Mouse (Mus musculus): ENCODE data around the gene Draxin. TPM values are rescaled to one million over a fixed set of nuclear protein-coding genes. Genes with fewer than 3 reads are reported as not detected.
"Not testable (repeated sequence)": the region's sequence is repeated elsewhere in the genome, so short reads cannot be mapped to it uniquely, and the experiment has no call there.

The Draxin gene
- under 1 TPM; 0.07 to 0.08 TPM for total RNA-seq (2021)
- long read RNA-seq, experiment 1, result 0 reads
- long read RNA-seq, experiment 2, result 0 reads

DNA sequence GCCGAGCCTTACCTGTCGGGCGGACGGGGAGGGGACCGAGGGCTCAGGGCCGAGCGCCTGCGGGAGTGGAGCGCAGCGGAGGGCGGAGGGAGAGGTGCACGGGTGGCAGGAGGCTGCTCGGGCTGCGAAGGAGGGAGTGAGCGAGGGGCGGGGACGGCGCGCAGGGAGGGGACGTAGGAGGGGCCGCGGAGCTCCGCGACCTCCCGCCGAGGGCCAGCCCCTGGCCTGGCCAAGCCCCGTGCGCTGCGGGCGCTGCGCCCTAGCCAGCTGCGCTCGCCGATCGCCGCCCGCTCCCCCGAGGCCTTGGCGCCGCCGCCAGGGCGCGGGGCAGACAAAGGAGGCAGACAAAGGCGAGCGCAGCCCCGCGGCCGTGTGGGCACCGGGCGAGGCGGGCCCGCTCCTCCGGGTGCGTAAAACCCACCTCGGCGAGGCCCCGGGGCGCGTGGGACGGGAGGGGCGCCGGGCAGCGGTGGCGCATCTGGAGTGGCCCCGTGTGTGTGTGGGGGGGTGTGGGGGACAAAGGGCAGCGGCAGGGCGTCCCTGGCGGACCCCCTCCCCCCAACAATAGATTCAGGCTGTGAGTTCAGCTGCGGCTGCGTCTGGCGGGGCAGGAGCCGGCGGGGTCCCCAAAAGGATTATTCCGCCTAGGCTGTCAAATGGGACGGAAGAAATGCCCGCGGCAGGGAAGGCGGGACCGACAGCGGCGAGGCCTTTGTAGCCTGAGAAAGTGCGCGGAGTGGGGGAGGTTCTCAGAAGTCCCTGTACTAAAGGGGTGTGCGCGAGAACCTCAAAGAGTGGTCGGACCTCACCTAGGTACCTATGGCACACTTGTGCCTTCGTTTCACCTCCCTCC is at the start of gene Draxin:
TSS of gene Draxin (minus strand) at position 138 of the 853 bp plus-strand sequence.
- no peak for DNase-seq

DNA sequence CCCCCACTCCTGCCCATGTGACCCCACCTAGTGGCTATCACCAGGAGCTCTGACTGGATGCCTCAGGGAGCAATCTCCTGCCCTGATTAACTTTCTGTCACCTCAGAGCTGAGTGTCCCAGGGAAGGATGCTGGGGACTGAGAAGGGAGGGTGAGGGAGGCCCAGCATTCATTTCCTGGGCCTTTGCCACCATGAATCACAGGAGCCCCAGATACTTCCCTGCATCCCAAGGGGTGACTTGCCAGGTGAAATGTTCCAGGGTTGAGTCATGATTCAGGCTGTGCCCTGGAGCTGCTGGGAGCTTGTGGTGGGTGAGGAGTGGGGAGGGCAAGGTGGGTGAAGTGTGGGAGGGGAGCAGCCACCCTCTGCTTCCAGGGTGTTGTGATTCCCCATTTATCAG is 47.2 kb upstream of the Draxin start:
- DNase-seq, result no peak

DNA sequence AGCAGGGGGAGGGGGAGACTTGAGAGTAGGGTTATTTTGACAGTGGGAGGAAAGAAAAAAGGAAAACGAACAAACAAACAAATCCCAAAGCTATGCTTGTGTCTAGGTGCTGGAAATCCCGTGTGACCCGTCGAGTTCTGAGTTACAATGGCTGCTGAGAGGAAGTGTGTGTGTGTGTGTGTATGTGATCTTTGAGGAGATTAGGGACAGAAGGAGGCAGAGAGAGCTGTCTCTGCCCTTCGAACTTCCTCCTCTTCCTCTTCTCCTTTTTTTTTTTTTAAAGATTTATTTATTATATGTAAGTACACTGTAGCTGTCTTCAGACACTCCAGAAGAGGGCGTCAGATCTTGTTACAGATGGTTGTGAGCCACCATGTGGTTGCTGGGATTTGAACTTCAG is 46.1 kb upstream of the Draxin start:
- not testable (repeated sequence) for DNase-seq

DNA sequence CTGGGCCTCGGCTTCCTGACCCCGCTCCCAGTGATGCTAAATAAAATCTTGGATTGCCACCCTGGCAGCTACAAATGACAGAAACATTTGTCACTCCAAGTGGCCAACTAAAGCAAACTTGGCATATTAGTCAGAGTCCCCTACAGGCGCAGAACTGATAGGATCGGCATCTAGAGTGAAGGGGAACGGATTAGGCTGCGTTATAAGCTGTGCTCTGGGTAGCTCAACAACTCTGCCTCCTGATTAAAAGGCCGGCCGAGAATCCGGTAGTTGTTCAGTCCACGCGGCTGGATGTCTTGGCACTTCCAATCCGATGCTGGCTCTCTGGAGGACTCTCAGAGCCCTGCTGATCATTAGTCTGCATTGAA is 44.0 kb upstream of the Draxin start:
- DNase-seq, result no peak

DNA sequence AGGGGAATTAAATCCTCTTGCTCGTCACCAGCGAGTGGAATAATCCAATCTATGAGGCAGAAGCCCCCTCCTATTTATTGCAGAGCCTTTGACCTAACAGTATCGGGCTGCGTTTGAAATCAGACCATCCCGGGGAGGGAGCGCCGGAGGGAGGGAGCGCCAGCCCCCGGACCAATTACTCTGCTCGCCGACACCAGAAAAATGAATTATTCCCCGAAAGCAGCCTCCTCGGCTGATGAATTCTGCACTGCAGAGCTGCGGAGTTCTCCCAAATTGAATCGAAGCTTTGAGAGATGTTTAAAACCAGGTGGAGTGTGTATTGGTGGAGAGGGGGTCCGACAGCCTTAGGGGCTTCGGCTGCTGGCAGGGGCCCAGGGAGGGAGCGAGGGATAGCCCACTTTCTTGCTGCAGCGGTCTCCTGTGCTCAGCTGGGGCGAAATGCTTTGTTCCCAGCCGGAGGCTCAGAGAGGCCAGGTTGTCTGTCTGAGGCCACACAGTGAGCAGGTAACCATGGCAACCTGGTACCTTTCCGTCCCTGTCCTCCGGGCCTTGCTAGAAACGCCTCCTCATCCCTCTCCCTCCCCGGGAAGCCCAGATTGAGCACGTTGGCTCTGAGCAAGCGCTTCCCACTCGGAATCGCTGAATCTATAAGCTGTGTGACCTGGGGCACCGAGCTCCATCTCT is 43.5 kb upstream of the Draxin start:
- DNase-seq, result no peak

DNA sequence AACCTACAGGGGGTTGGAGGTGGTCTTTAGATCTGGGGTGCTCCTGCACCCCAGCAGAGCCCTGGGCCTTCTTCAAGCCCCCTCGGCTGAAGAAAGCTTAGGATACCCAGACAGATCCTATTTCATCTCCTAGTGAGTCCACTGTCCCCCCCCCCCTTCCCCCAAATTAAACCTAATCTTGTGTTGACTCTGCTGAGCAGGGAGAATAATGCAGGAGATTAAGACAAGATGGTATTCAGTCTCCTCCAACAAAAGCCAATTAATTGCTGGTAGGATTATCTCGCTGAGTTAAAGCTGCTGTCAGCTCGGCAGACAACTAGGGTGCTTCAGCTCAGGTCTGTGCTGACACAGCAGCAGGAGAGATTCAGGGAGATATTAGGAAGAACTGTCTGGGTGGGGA is 40.8 kb upstream of the Draxin start:
- no peak for DNase-seq

DNA sequence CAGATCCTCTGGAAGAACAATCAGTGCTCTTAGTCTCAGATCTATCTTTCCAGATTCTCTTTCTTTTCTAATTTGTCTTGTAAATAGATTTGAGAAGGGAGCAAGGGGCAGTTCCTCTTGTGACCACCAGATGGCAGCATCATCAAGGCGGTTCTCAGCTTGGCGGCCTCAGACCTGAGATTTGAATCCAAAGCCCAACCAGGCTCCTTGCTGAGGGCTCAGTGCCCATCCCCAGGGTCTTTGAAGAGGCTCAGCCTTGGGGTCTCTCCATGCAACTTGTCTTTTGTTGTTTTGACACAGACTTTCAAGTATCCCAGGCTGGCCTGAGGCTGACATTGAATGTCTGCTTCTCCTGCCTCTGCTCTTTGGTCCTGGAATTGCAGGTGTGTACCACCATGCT is 40.3 kb upstream of the Draxin start:
- peak; percentile 33 to 76 for DNase-seq

DNA sequence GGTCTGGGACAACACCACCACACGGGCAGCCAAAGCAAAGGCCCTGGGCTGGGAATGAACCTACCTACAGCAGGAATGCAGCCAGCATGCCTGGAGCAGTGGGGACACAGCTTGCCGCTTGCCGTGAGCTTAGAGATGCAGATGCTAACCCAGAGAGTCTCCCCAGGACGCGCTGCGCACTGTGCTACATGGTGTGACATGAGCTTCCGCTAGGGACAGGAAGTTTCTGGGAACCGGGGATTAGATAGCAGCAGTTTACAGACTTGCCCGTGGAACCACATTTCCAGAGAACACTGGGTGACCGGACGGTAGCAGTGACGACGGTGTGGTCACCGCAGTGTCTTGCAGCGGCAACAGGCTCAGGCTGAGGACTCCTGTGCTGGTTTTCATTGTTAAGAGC is 39.1 kb upstream of the Draxin start:
- no peak for DNase-seq

DNA sequence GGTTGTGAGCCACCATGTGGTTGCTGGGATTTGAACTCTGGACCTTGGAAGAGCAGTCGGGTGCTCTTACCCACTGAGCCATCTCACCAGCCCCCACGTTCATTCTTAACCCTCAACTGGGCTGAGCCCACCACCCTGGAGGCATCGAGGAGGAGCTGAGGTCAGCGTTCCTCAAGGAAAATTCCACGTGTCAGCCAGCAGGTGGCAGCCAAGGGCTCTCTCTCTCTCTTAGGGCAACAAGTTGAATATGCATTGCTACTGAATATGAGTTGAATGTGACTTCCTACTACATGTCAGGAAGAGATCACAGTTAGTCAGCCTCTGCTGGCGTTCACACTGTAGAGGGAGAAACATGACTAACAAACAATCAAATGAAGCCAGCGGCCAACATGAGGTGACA is 37.8 kb upstream of the Draxin start:
- peak; percentile 41 to 77 for DNase-seq

DNA sequence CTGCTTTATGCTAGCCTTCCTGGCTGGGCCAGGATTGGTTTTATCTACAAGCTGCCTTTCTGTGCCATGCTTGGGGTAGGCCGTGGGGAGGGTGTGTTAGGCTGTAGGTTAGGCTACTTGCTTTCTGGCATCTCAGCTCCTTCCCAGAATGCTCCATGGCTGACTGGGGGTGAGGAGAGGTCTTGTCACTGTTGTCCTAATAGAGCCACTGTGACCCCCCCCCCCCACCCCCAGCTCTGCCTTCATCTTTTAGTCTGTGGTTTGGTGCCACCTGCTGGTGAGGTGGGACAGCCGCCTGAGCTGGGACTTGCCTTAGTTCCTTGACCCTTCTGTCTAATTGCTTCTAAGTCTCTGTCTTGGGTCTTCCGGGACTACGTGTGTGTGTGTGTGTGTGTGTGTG is 36.5 kb upstream of the Draxin start:
- DNase-seq, result peak; percentile 57 to 88

DNA sequence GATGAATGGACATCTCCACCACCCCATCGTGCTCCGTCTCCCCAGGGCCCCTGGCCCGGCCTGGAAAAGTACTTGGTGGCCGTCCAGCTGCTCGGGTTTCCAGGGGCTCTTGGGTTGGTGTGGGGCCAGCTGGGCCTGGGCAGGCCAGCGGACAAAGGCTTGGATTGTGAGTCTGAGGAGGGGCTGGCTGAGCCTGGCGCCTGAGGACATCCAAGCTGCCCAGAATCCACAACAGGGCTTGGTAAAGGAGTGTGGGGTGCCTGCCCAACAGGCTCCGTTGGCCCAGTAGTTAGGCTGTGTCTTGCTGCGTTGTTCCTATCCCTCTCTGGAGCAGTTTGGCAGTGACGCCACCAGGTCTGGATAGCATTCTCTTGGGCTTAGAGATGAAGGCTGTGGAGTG is 35.9 kb upstream of the Draxin start:
- DNase-seq, result no peak

DNA sequence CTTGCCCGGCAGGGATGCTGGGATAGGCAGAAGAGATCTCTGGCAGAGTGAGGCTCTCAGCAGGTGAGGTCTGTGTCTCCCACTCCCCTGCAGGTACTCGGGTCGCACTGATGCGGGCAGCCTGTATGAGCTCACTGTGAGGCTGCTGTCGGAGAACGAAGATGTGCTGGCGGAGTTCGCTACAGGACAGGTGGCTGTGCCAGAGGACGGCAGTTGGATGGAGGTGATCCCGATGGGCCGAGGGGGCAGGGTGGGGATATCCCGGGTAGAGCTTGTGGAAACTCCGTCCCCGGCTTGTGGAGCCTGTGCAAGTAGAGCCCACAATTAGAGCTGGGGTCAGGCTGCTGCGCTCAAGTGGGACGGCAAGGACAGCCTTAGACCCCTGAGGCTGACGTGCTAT is 35.1 kb upstream of the Draxin start:
- DNase-seq, result no peak

DNA sequence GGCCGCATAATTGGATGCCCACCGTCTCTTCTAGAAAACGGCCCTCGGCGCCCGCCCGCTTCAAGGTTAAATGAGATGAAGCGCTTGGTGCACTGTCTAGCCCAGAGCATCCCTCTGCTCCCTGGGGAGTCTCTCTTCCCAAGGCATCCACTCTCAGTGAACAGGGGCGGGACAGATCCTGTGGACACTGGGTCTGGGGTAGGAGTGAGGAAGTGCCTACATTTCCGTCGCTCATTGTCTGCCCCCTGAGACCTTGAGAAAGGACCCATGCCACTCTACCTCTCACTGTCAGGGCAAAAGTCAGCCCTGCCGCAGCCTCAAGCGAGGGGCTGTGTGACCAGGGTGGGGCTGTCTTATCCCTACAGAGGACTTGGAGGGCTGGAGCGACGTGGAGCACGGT is 34.0 kb upstream of the Draxin start:
- no peak for DNase-seq

DNA sequence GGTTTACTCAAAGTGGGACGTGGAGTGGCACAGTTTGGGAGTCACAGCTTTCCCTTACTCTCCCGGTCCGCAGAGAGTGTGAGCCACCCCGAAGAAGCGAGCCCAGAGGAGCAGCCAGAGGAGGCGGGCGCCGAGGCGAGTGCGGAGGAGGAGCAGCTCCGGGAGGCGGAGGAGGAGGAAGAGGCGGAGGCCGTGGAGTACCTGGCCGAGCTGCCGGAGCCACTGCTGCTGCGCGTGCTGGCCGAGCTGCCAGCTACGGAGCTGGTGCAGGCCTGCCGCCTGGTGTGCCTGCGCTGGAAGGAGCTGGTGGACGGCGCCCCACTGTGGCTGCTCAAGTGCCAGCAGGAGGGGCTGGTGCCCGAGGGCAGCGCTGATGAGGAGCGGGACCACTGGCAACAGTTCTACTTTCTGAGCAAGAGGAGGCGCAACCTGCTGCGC is 33.5 kb upstream of the Draxin start:
- peak; percentile 72 to 83 for DNase-seq

DNA sequence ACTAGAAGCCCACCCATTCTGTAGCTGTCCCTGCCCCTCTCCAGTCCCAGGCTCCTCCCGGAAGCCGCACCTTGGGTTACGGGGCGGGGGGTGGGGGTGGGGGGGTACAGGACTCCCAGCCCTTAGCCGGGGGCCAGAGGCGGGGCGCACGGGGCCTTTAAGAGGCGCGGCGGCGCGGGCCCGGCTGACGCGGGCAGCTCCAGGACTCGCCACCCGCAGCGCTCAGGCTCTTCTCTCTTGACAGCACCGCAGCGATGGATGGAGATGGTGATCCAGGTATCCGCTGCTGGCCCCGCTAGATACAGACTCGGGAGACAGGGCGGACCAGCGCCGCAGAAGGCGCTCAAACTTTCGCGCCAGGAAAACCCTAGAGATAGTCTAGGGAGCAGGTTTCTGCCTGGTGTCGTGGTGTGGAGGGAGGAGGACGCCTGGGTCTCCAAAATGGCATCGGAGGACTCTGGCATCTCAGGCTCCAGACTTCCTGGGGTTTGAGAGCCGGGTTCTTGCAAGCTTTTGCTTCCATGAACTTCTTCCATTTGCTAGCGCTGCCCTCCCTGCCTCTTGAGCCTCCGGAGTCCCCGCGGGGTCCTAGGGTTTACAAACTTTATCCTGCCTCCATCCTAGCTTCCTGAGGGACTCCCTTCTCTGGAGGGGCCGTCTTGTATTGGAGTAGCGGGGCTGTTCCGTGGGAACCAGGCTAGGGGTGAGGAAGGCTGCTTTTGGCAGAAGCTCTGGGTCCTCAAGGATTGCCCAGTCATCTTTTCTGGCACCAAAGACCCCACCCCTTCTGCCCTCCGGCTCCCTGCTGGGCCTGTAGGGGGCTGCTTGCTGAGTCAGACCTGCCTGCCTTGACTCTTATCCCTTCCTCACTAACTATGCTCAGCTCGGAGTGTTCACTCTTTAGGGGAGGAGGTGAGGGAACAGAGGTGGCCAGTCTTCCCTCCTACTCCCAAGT is 30.2 kb upstream of the Draxin start, which contains the start of the genes Fbxo44 and Fbxo2:
TSS of gene Fbxo44 (minus strand) at position 47 of the 955 bp plus-strand sequence.
TSS of gene Fbxo2 (plus strand) at position 186 of the 955 bp plus-strand sequence.
- DNase-seq, result no peak

DNA sequence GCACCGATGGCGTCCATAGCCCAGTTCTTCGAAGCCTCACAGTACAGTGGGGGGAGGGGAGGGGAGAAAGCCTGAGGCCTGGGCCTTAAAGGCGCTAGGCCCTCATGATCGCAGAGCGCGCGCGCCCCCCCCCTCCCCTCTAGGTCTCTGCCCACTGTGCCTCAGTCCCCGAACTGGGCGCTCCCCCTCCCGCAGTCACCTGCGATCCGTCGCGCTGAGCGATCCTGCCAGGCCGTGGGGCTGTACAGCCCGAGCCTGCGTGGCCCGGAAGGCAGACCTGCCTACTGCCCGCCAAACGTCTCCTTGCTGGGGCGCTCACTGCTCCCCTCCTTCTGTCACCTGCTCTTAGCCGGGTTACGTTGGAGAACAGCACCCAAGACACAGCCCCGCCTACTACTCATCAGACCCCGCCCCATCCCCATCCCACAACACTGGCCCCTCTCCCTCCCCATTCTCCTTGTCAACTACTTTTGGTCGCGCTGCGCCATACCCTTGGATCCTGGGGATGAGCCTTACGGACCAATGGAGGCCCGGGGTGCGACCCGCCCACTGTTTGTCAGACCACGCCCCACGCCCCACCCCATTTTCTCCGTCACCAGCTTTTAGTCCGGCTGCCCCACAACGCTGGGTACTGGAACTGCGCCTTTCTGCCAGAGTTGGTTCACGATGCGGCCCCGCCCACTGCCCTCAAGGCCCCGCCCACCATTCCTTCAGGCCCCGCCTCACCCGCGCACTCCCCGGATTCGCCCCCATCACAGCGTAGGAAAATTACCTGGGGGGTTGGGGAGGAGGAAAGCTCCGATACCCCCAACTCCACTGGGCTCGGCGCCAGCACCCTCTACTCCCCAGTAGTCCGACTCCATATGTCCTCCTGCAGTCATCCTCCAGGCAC is 29.3 kb upstream of the Draxin start:
- peak; percentile 91 to 92 for DNase-seq

DNA sequence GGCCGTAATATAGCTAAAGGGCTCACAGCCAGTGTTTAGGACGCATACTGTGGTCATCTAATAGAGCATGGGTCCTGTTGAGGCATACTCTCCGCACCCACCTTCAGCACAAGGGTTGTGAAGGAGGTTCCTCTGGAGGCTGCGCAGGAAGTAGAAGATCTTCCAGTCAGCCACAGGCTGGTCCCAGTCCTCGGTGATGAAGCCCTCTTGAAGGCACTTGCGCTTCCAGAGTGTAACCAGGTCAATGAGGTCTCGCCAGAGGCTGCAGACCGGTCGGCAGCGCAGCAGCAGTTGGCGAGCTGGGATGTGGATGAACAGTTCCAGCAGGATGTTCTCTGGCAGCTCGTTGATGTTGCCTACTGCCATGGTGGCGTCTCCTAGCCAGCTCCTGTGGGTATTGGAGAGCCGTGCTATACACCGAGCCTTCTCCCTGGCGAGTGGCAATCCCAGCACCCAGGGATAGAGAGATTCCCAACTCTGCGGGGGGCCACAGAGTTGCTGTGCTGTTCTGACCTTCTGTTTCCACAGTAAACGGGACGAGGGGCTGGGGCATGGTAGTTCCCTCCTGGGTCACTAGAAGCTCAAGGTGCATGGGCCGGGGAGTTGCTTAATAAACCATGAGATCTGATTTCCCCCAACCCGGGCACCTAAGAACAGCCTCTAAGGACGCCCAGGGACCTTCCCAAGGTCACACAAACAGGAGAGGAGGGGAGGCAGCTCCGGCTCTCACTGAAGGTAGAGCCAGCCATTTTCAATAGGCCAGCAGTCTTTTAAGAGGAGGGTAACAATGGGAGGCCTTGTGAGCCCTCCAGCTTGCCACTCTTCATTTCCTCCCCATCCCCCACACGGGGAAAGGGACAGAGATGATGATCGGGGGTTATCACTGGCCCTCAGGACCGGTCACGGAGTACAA is 28.2 kb upstream of the Draxin start:
- DNase-seq, result no peak

DNA sequence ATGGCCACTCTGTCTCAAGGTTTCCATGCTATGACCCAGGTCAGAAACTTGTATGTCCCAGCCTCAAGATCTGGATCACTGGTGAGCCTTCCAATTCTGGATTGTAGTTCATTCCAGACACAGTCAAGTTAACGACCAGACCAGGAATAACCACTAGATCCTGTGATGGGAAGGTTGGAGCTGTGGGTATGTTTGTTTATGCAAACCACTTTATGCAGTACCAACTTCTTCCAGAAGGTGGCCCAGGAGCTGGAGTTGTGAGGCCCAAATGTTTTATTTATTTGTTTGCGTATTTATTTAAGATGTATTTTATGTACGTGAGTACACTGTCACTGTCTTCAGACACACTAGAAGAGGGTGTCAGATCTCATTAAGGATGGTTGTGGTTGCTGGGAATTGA is 24.5 kb upstream of the Draxin start:
- DNase-seq, result peak in 1 of 2 experiments; percentile 64

DNA sequence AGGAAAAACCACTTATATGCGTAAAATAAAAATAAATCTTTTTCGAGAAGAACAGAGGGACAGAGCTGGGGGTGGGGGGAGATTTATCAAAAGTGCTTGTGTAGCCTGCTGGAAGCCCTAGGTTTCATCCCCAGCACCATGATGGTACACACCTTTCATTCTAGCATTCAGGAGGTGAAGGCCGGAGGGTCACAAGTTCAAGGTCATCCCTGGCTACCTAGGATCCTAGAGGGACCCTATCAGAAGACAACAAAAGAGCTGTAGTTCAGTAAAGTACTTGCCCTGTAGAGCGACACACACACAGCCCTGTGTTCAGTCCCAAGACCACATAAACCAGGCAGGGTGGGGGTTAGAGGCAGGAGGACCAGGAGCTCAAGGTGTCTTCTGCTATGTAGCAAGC is 23.5 kb upstream of the Draxin start:
- DNase-seq, result no peak

DNA sequence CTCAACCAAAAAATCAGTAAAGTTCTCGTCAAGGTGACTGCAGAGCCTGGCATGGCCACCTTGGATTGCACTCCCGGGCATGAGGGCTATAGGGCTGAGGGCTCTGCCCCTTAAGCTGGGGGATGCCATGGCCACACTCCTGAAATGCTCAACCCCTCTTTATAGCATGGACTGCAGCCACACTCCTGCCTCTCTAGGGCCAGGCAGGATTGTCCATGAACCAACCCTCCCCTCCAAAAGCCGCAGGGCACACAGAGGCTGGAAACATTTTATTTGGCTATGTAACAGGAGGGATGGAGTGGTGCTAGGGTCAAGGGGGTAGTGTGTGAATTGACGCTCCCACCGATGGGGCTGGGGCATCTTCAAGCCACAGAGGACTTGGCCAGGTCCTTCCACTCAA is 22.0 kb upstream of the Draxin start:
- DNase-seq, result no peak

Data from heart, adult 18-20 months (tissue).